Mouse (Mus musculus): ENCODE measurements at regions not wholly inside any gene's neighbourhood (a gene's known extent, or its start where the extent isn't known, plus 50 kb on each side); places are given as distances from the start of the nearest gene placed in this dataset.

GRCm38 (mm10) chr3:118248768-118249167, 313.2 kb upstream of the Dpyd start:
- DNase-seq, result no peak

- DNase-seq, result no peak
Observed at GRCm38 (mm10) chr3:118275917-118276316, 286.0 kb upstream of the Dpyd start.

- no peak for DNase-seq
Observed at GRCm38 (mm10) chr3:118278274-118278673, 283.7 kb upstream of the Dpyd start.

DNA sequence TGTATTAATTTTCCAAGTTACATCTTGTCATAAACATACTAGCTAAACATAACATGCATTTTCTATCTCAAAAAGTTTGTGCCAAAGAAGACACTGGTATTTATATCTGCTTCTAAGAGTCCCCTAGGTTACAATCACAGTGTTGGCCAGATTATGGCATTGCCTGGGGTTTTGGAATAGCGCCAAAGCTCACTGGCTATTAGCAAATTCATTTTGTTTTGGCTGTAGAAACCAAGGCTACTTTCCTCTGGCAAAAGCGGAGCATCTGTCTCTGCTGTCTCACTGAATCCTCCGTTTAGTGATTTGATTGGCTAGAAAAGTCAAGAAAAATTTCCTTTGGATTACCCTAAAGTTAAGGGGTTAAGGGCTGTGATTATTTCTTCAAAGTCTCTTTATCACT, 275.0 kb upstream of the Dpyd start:
- peak; percentile 62 for DNase-seq

- DNase-seq, result no peak
Observed at GRCm38 (mm10) chr3:118325111-118325510, 236.8 kb upstream of the Dpyd start.

DNA sequence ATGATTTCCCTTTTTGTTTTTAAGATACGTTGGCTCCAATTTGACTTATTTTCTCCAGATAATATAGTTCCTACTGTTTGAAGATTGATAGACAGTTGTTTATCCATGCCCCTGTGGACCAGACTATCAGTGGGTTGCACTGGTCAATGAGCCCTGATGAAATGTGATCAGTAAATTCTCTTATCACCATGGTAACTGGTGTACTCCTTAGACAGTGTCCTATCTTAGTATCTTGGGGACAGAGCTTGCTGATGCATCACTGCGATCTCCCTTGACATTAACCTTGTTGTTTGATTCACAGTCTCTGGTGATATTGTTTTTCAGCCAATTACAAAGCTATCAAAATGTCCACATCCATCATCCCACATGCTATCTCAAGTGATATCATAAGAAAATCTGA, 233.7 kb upstream of the Dpyd start:
- no peak for DNase-seq

GRCm38 (mm10) chr3:118329132-118329674, 232.7 kb upstream of the Dpyd start:
- no peak for DNase-seq

DNA sequence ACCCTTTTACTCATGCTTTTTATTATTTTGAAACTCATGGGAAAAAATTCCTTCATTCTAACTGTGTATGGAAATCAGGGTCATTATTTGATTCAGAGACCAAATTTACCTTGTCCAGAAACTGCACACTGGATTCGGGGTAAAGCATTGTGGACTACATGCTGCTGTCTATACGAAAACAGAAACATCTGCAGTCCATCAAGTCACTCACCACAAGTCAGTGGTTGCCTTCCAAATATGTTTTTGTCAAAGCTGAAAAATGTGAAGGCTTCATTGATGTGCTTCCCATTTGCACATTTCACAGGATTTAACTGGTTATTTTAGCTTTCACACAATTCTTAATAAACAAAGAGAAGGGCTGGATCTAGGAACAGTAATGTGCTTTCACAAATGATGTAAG, 230.4 kb upstream of the Dpyd start:
- no peak for DNase-seq

DNA sequence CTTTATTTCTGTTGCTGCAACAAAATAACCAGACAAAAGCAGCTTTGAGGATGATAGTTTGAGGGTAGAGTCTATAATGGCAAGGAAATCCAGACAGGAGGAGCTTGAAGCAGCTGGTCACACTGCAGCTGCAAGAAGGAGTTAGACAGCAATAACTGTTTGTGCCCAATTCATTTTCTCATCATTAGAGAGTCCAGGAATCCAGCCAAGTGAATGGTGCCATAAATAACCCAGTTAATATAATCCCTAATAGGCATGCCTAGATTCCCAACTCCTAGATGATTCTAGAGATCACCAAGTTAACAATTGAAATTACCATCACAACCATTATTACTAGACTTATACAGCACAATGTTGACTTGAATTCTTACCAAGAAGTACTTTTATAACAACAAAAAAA, 223.2 kb upstream of the Dpyd start:
- DNase-seq, result no peak

- DNase-seq, result no peak
Observed at GRCm38 (mm10) chr3:118361741-118362141, 200.2 kb upstream of the Dpyd start.
